ENCODE assay signal across 14 mouse cellular contexts in genomic region chr11:59977831-59978230, GRCm38 (mm10).
"Had no signal": no experiment of that assay in that cellular context is flagged by ENCODE, and none has a peak within 500 bp of the region (broad histone marks: within the 10 kb centered on the region; RNA-seq: fewer than 3 reads in every experiment).

No protein-coding gene starts in this region.

- H3K4me1 ChIP-seq: liver, embryonic 12.5 days; stomach, embryonic 15.5 days had no signal

- DNase-seq: lung, embryonic 14.5 days; lung, postnatal 10 days; lung, postnatal 4 days; right cerebral cortex, postnatal 14 days; thymus, adult 2 months; thymus, postnatal 25 days had no signal

- H3K4me2 ChIP-seq: limb, embryonic 15.5 days; liver, embryonic 12.5 days; lung, embryonic 14.5 days; stomach, embryonic 15.5 days had no signal

- H3K36me3 ChIP-seq: limb, embryonic 15.5 days; liver, embryonic 12.5 days; midbrain, embryonic 10.5 days; stomach, embryonic 15.5 days had no signal

- H3K9ac ChIP-seq: limb, embryonic 15.5 days; liver, embryonic 12.5 days; lung, embryonic 14.5 days; stomach, embryonic 15.5 days had no signal

- ATAC-seq: intestine, postnatal 0 days; liver, embryonic 12.5 days; midbrain, embryonic 16.5 days had no signal

- H3K27ac ChIP-seq: layer of hippocampus, adult 2 months; left cerebral cortex, adult 2 months; limb, embryonic 15.5 days; liver, embryonic 12.5 days; stomach, embryonic 15.5 days had no signal

- H3K9me3 ChIP-seq: limb, embryonic 15.5 days; liver, embryonic 12.5 days; midbrain, embryonic 10.5 days; stomach, embryonic 15.5 days had no signal

- H3K4me3 ChIP-seq: layer of hippocampus, adult 2 months; left cerebral cortex, adult 2 months; limb, embryonic 15.5 days; liver, embryonic 12.5 days; midbrain, embryonic 10.5 days; stomach, embryonic 15.5 days had no signal

- H3K27me3 ChIP-seq: limb, embryonic 15.5 days; stomach, embryonic 15.5 days had no signal
